Mouse (Mus musculus): ENCODE data around the gene Eif2b3. TPM values are rescaled to one million over a fixed set of nuclear protein-coding genes. Genes with fewer than 3 reads are reported as not detected.

Gene Eif2b3
- polyA plus RNA-seq, 1 experiment, result 26.1 TPM

- Histone ChIP-seq H3K4me1 (ENCODE audit: control insufficient read depth, insufficient read depth, low read length) (peaks cover 8% of the 10 kb centered on the region), H3K27me3 (ENCODE audit: control insufficient read depth, insufficient read depth, low read length) (no peaks in the 10 kb centered on the region), H3K4me3 (replicated peaks; ENCODE audit: insufficient read depth, low read depth, low read length) (no peak overlapping the region), H3K27ac (ENCODE audit: insufficient read depth, low read length) (no peak overlapping the region)
- TF ChIP-seq POLR2A (IDR thresholded peaks at IDR 0.05; ENCODE audit: borderline replicate concordance, insufficient read depth, low read length) (no peak), CTCF (IDR thresholded peaks at IDR 0.05; ENCODE audit: borderline replicate concordance, insufficient read depth, low read depth, low read length) (no peak)
- 87% methylated on average over 4 of the region's 4 CpGs for WGBS
- DNase-seq, result no peak
Observed at GRCm38 (mm10) chr4:117122209-117122608, 103.0 kb downstream of the Eif2b3 start.

DNA sequence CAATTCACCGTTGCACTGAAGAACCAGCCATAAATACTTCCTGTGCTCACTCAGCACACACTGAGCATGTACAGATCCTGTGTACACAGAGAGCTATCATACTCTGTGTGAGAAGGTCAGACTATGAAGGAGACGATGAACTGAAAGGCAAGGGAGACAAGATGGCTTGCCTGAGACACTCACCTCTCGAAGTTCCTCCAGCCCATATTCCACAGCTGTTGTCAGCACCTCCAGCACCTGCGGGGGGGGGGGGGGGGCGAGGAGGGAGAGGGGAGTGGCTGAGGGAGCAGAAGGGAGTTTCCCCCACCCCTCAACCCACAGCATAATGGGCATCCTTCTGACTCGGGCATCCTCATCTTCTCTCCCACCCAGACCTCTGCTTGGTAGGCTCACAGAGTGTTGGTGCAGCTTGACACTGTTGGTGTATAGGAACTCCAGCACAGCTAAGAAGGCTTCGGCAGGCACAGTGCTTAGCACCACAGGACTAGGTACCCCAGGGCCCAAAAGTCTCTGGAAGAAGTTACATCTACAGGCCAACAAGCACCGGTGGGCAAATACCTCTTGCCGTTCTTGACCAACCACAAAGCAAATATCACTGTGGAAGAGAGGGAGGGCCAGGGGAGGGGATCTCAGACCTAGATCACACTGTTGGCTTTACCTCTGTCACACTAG lies 104.5 kb downstream of the Eif2b3 start:
- Histone ChIP-seq H3K4me1 (ENCODE audit: control insufficient read depth, insufficient read depth, low read length) (peaks cover 8% of the 10 kb centered on the region), H3K27ac (ENCODE audit: insufficient read depth, low read length) (no peak overlapping the region), H3K27me3 (ENCODE audit: control insufficient read depth, insufficient read depth, low read length) (no peaks in the 10 kb centered on the region), H3K4me3 (replicated peaks; ENCODE audit: insufficient read depth, low read depth, low read length) (no peak overlapping the region)
- WGBS, result 72% methylated on average over 9 of the region's 9 CpGs
- DNase-seq, result no peak
- TF ChIP-seq CTCF (IDR thresholded peaks at IDR 0.05; ENCODE audit: borderline replicate concordance, insufficient read depth, low read depth, low read length), result no peak
- no peak for TF ChIP-seq POLR2A (IDR thresholded peaks at IDR 0.05; ENCODE audit: borderline replicate concordance, insufficient read depth, low read length)

GRCm38 (mm10) chr4:117124218-117124517 lies 105.0 kb downstream of the Eif2b3 start:
- TF ChIP-seq CTCF (IDR thresholded peaks at IDR 0.05; ENCODE audit: borderline replicate concordance, insufficient read depth, low read depth, low read length), result no peak
- TF ChIP-seq POLR2A (IDR thresholded peaks at IDR 0.05; ENCODE audit: borderline replicate concordance, insufficient read depth, low read length), result no peak
- WGBS, result 77% methylated on average over 3 of the region's 3 CpGs
- peaks cover 8% of the 10 kb centered on the region for H3K4me1 ChIP-seq (ENCODE audit: control insufficient read depth, insufficient read depth, low read length)
- no peak overlapping the region for H3K4me3 ChIP-seq (replicated peaks; ENCODE audit: insufficient read depth, low read depth, low read length)
- H3K27ac ChIP-seq (ENCODE audit: insufficient read depth, low read length), result no peak overlapping the region
- DNase-seq, result no peak
- H3K27me3 ChIP-seq (ENCODE audit: control insufficient read depth, insufficient read depth, low read length), result no peaks in the 10 kb centered on the region

GRCm38 (mm10) chr4:117124518-117125347 lies 105.5 kb downstream of the Eif2b3 start:
- H3K4me1 ChIP-seq (ENCODE audit: control insufficient read depth, insufficient read depth, low read length), result peaks cover 8% of the 10 kb centered on the region
- 43% methylated on average over 14 of the region's 14 CpGs for WGBS
- no peak overlapping the region for H3K4me3 ChIP-seq (replicated peaks; ENCODE audit: insufficient read depth, low read depth, low read length)
- no peak for DNase-seq
- no peak for TF ChIP-seq POLR2A (IDR thresholded peaks at IDR 0.05; ENCODE audit: borderline replicate concordance, insufficient read depth, low read length)
- TF ChIP-seq CTCF (IDR thresholded peaks at IDR 0.05; ENCODE audit: borderline replicate concordance, insufficient read depth, low read depth, low read length), result no peak
- peak overlapping the region; percentile 34; the same call in 1 of the 2 replicates for H3K27ac ChIP-seq (ENCODE audit: insufficient read depth, low read length)
- H3K27me3 ChIP-seq (ENCODE audit: control insufficient read depth, insufficient read depth, low read length), result no peaks in the 10 kb centered on the region

DNA sequence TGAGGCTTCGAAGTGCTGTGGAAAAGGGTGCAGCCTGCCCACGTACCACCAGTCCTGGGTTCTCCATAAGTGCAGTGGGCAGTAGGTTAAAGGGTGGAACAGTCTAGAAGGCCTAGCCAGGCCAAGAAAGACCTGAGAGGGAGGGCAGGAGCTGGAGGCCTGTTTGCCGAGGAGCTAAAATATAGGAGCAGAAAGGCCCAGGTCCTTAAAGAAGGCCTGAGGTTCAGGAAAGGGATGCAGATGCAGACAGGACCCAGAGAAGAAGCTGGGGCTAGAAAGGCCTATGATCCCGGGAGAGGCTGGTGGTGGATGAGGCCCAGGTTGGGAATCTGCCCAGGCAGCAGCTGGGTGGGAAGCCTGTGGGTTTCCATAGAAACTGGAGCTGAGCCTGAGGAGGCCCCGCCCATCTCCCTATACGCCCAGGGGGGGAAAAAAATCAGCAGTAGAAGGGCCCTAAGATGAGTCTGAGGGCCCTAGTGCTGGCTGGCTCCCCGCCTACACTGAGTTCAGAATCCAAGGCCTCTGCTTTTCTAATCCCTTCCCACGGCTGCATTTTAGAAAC lies 106.2 kb downstream of the Eif2b3 start, which contains the start of gene Btbd19:
Btbd19 (minus strand) TSS at position 378 of the 562 bp plus-strand sequence.
- Histone ChIP-seq H3K4me3 (replicated peaks; ENCODE audit: insufficient read depth, low read depth, low read length) (no peak within 1 kb of the TSS), H3K4me1 (ENCODE audit: control insufficient read depth, insufficient read depth, low read length) (peaks cover 8% of the 10 kb centered on the region), H3K27ac (ENCODE audit: insufficient read depth, low read length) (peak within 1 kb of the TSS; percentile 38), H3K27me3 (ENCODE audit: control insufficient read depth, insufficient read depth, low read length) (no peaks in the 10 kb centered on the region)
- 41% methylated on average over 8 of the region's 8 CpGs for WGBS
- TF ChIP-seq CTCF (IDR thresholded peaks at IDR 0.05; ENCODE audit: borderline replicate concordance, insufficient read depth, low read depth, low read length), result no peak
- peak in 1 of 2 experiments; percentile 39 for DNase-seq

- no peaks in the 10 kb centered on the region for H3K27me3 ChIP-seq (ENCODE audit: control insufficient read depth, insufficient read depth, low read length)
- peaks cover 8% of the 10 kb centered on the region for H3K4me1 ChIP-seq (ENCODE audit: control insufficient read depth, insufficient read depth, low read length)
- WGBS, result 45% methylated on average over 15 of the region's 15 CpGs
- TF ChIP-seq CTCF (IDR thresholded peaks at IDR 0.05; ENCODE audit: borderline replicate concordance, insufficient read depth, low read depth, low read length), result no peak
- TF ChIP-seq POLR2A (IDR thresholded peaks at IDR 0.05; ENCODE audit: borderline replicate concordance, insufficient read depth, low read length), result no peak
- H3K4me3 ChIP-seq (replicated peaks; ENCODE audit: insufficient read depth, low read depth, low read length), result no peak overlapping the region
- no peak for DNase-seq
- peak overlapping the region; percentile 38; the same call in 1 of the 2 replicates for H3K27ac ChIP-seq (ENCODE audit: insufficient read depth, low read length)
Observed at GRCm38 (mm10) chr4:117125910-117126674, 106.9 kb downstream of the Eif2b3 start.

GRCm38 (mm10) chr4:117126675-117127290 lies 107.6 kb downstream of the Eif2b3 start, which contains the start of gene Tctex1d4:
TSS of gene Tctex1d4 (plus strand) at chr4:117126794.
- WGBS, result 80% methylated on average over 9 of the region's 9 CpGs
- no peak within 1 kb of the TSS for H3K4me3 ChIP-seq (replicated peaks; ENCODE audit: insufficient read depth, low read depth, low read length)
- H3K27me3 ChIP-seq (ENCODE audit: control insufficient read depth, insufficient read depth, low read length), result no peaks in the 10 kb centered on the region
- TF ChIP-seq CTCF (IDR thresholded peaks at IDR 0.05; ENCODE audit: borderline replicate concordance, insufficient read depth, low read depth, low read length), result no peak
- TF ChIP-seq POLR2A (IDR thresholded peaks at IDR 0.05; ENCODE audit: borderline replicate concordance, insufficient read depth, low read length), result no peak
- H3K27ac ChIP-seq (ENCODE audit: insufficient read depth, low read length), result peak within 1 kb of the TSS; percentile 38; the same call in 1 of the 2 replicates
- H3K4me1 ChIP-seq (ENCODE audit: control insufficient read depth, insufficient read depth, low read length), result peaks cover 8% of the 10 kb centered on the region
- DNase-seq, result no peak

All from cerebellum, adult 2 months (tissue).